Mouse (Mus musculus): Measurements from ENCODE around the gene Nup107.

DNA sequence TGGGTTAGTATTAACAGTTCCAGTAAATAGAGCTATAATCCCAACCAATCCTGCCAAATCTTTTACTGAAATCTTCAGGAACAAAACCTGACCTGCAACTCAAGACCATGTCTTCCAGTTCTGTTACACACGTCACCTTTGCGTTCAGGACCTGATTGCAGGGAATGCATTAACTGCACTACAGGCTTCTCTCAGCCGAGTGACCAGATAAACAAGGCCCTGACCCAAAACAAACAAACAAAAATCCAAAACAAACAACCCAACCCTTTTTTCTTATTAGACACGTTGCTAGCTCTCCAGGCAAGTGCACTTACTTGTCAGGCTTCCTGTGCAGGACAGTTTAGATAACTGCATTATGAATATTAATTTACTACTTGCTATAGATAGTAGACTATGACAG is 36.0 kb upstream of the Nup107 start:
- TF ChIP-seq POLR2A (IDR thresholded peaks at IDR 0.05; ENCODE audit: borderline replicate concordance, control insufficient read depth, low read depth, low read length): no peak
- TF ChIP-seq CTCF (IDR thresholded peaks at IDR 0.05; ENCODE audit: control insufficient read depth, insufficient read depth, low read length): no peak
